Mouse (Mus musculus) liver, adult 2 months (tissue): ENCODE measurements around the gene Cdkl2. TPM values are rescaled to one million over a fixed set of nuclear protein-coding genes. Genes with fewer than 3 reads are reported as not detected.
A peak's percentile ranks its signal among the peaks of the same experiment; 100 is the strongest.

ENCODE experiments used
- DNase-seq: peaks from one replicate; pipeline ENCODE4 v3.0.0-alpha.2; 2011; ENCODE audit warnings: low read depth, low spot score; ENCODE audit errors: extremely low read depth
- H3K27ac ChIP-seq: fragments of 200-500 bp; replicated peaks from 2 replicates; pipeline ENCODE4 v1.5.1; 2012; ENCODE audit warnings: low read depth, mild to moderate bottlenecking, control low read depth, inconsistent platforms, low read length; ENCODE audit not compliant: insufficient read depth
- H3K27me3 ChIP-seq: fragments of 200-500 bp; 2 replicates; pipeline ENCODE4 v1.6.1; 2012; ENCODE audit warnings: mild to moderate bottlenecking, moderate library complexity, low read length, inconsistent platforms; ENCODE audit not compliant: control insufficient read depth, insufficient read depth
- H3K36me3 ChIP-seq: fragments of 200-500 bp; 2 replicates; pipeline ENCODE4 v1.6.1; 2012; ENCODE audit warnings: low read length, inconsistent platforms; ENCODE audit not compliant: control insufficient read depth, insufficient read depth
- H3K4me1 ChIP-seq: fragments of 200-500 bp; 2 replicates; pipeline ENCODE4 v1.6.1; 2011; ENCODE audit warnings: low read length; ENCODE audit not compliant: control insufficient read depth, insufficient read depth
- H3K4me3 ChIP-seq: fragments of 200-500 bp; 2 replicates; pipeline ENCODE4 v1.5.1; 2011; ENCODE audit warnings: low read depth, mild to moderate bottlenecking, control low read depth, low read length, moderate library complexity; ENCODE audit not compliant: insufficient read depth
- H3K79me2 ChIP-seq: fragments of 200-500 bp; 2 replicates; pipeline ENCODE4 v1.6.1; 2012; ENCODE audit warnings: inconsistent platforms, mild to moderate bottlenecking, low read length, moderate library complexity; ENCODE audit not compliant: control insufficient read depth, insufficient read depth
- H3K9ac ChIP-seq: fragments of 200-500 bp; 2 replicates; pipeline ENCODE4 v1.6.1; 2012; ENCODE audit warnings: low read depth, mild to moderate bottlenecking, control low read depth, inconsistent platforms, low read length
- CTCF ChIP-seq: fragments of 200-500 bp; IDR thresholded peaks from 2 replicates; pipeline ENCODE4 v1.5.1; 2011; ENCODE audit warnings: low read depth, low read length, control low read depth
- POLR2A ChIP-seq: fragments of 200-500 bp; IDR thresholded peaks from 2 replicates; pipeline ENCODE4 v1.6.1; 2011; ENCODE audit warnings: low read length, control low read depth; ENCODE audit not compliant: insufficient read depth; ENCODE audit errors: extremely low read depth
- WGBS: fragments of 180-500 bp; shearing (Covaris S2); methylation state at CpG from one replicate; pipeline ENCODE4 v1.1.7; 2018; 5-methylcytosine and 5-hydroxymethylcytosine counted together
- polyA plus RNA-seq: library from polyadenylated mRNA; depleted of rRNA; stranded (reverse); fragments of >200 nt; gene quantifications from 2 replicates; pipeline ENCODE4 v1.2.3, GENCODE M21; 2012
- total RNA-seq: library from RNA; depleted of rRNA; stranded (reverse); fragments of >200 nt; gene quantifications from 2 replicates; pipeline ENCODE4 v1.2.3, GENCODE M21; 2014

Gene Cdkl2
- total and polyA plus RNA-seq, 2 experiments, result 0.69 to 3.7 TPM

- TF ChIP-seq POLR2A, result no peak
- TF ChIP-seq CTCF, result no peak
- Histone ChIP-seq H3K27me3 (no peaks in the 10 kb centered on the region), H3K79me2 (peaks cover 29% of the 10 kb centered on the region), H3K4me1 (peaks cover 2% of the 10 kb centered on the region; the same call in 1 of the 2 replicates), H3K27ac (no peak overlapping the region), H3K4me3 (no peak overlapping the region), H3K9ac (no peak overlapping the region), H3K36me3 (peaks cover 19% of the 10 kb centered on the region)
- WGBS, result 83% methylated on average over 14 of the region's 14 CpGs
- DNase-seq, result no peak
Measured at GRCm38 (mm10) chr5:92074061-92074460, 30.4 kb upstream of the Cdkl2 start.

GRCm38 (mm10) chr5:92063192-92063591 is 19.5 kb upstream of the Cdkl2 start:
- TF ChIP-seq POLR2A (no peak), CTCF (no peak)
- no peak overlapping the region for H3K9ac ChIP-seq
- H3K4me3 ChIP-seq, result no peak overlapping the region
- no peaks in the 10 kb centered on the region for H3K27me3 ChIP-seq
- 95% methylated on average over 2 of the region's 2 CpGs for WGBS
- H3K36me3 ChIP-seq, result peaks cover 66% of the 10 kb centered on the region
- no peaks in the 10 kb centered on the region for H3K4me1 ChIP-seq
- H3K27ac ChIP-seq, result no peak overlapping the region
- DNase-seq, result no peak
- no peaks in the 10 kb centered on the region; the same call in 1 of the 2 replicates for H3K79me2 ChIP-seq

- Histone ChIP-seq H3K27ac (peak overlapping the region; percentile 52), H3K79me2 (no peaks in the 10 kb centered on the region), H3K27me3 (no peaks in the 10 kb centered on the region), H3K4me1 (peaks cover 7% of the 10 kb centered on the region; the same call in 1 of the 2 replicates), H3K9ac (no peak overlapping the region), H3K4me3 (no peak overlapping the region), H3K36me3 (peaks cover 48% of the 10 kb centered on the region)
- TF ChIP-seq POLR2A (no peak), CTCF (no peak)
- WGBS, result 47% methylated on average over 6 of the region's 6 CpGs
- DNase-seq, result peak; percentile 84
Measured at GRCm38 (mm10) chr5:92052866-92053265, 9.2 kb upstream of the Cdkl2 start.

- TF ChIP-seq CTCF, result no peak
- no peaks in the 10 kb centered on the region for H3K79me2 ChIP-seq
- peaks cover 24% of the 10 kb centered on the region for H3K36me3 ChIP-seq
- H3K27me3 ChIP-seq, result no peaks in the 10 kb centered on the region
- H3K4me1 ChIP-seq, result peaks cover 7% of the 10 kb centered on the region; the same call in 1 of the 2 replicates
- no peak overlapping the region for H3K9ac ChIP-seq
- DNase-seq, result no peak
- H3K4me3 ChIP-seq, result no peak overlapping the region
- H3K27ac ChIP-seq, result no peak overlapping the region
- 88% methylated on average over 3 of the region's 3 CpGs for WGBS
Measured at GRCm38 (mm10) chr5:92050419-92050818, 6.7 kb upstream of the Cdkl2 start.

- Histone ChIP-seq H3K27ac (peak overlapping the region; percentile 83), H3K27me3 (no peaks in the 10 kb centered on the region), H3K9ac (peak overlapping the region; percentile 74), H3K36me3 (no peaks in the 10 kb centered on the region), H3K4me3 (peak overlapping the region; percentile 75), H3K4me1 (no peaks in the 10 kb centered on the region; the same call in 1 of the 2 replicates), H3K79me2 (no peaks in the 10 kb centered on the region)
- under 1% methylated on average over 67 of the region's 68 CpGs for WGBS
- TF ChIP-seq CTCF (no peak), POLR2A (0 out of 2 replicates have a peak, but pooled peaks have one; percentile 2)
- peak; percentile 83 for DNase-seq
Measured at GRCm38 (mm10) chr5:92042377-92043348, 1.0 kb downstream of the Cdkl2 start.

- H3K9ac ChIP-seq, result no peak overlapping the region
- TF ChIP-seq CTCF (no peak), POLR2A (no peak)
- H3K79me2 ChIP-seq, result no peaks in the 10 kb centered on the region
- H3K4me3 ChIP-seq, result no peak overlapping the region
- no peaks in the 10 kb centered on the region for H3K36me3 ChIP-seq
- H3K27ac ChIP-seq, result no peak overlapping the region
- no peak for DNase-seq
- 55% methylated on average over 2 of the region's 2 CpGs for WGBS
- no peaks in the 10 kb centered on the region for H3K4me1 ChIP-seq
- no peaks in the 10 kb centered on the region for H3K27me3 ChIP-seq
Measured at GRCm38 (mm10) chr5:92019960-92020359, 23.7 kb downstream of the Cdkl2 start.
